Mouse (Mus musculus): ENCODE measurements at regions not wholly inside any gene's neighbourhood (a gene's known extent, or its start where the extent isn't known, plus 50 kb on each side); places are given as distances from the start of the nearest gene placed in this dataset.
"Not testable (repeated sequence)": the region's sequence is repeated elsewhere in the genome, so short reads cannot be mapped to it uniquely, and the experiment has no call there.

DNA sequence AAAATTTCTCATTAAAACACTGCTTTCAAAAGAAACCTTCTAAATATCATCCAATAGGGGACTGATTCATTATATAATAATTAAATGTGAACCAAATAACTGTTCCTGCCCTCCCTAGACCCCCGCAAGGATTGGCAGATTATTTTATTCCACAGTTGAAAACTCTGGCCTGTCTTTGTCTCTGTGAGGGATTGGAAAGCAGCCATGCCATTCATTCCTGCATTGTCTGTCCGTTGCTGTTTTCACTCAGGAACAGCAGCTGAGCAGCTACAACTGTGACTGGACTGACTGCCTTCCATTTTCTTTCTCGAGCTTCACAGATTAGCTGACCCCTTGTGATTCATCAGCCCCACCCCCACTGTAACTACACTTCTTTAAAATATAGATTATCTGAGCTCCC, 807.6 kb upstream of the Olfr1507 start:
- H3K36me3 ChIP-seq; H3K27ac ChIP-seq; H3K9me3 ChIP-seq; H3K4me3 ChIP-seq (replicated peaks); H3K9ac ChIP-seq (replicated peaks); H3K27me3 ChIP-seq; H3K4me1 ChIP-seq (replicated peaks); ATAC-seq (ENCODE audit: insufficient number of reproducible peaks, insufficient read depth, low FRiP score, low TSS enrichment, low read depth); H3K4me2 ChIP-seq: not testable (repeated sequence)
- WGBS = no CpG with 5 or more reads among the region's 3 CpGs

- H3K27ac ChIP-seq; H3K4me2 ChIP-seq; H3K4me3 ChIP-seq (replicated peaks); H3K36me3 ChIP-seq; ATAC-seq (ENCODE audit: insufficient number of reproducible peaks, insufficient read depth, low FRiP score, low TSS enrichment, low read depth); H3K9me3 ChIP-seq; H3K9ac ChIP-seq (replicated peaks); H3K27me3 ChIP-seq; H3K4me1 ChIP-seq (replicated peaks): not testable (repeated sequence)
- no CpG with 5 or more reads among the region's 3 CpGs for WGBS
Measured at GRCm38 (mm10) chr14:53302491-53302829, 806.9 kb upstream of the Olfr1507 start.

DNA sequence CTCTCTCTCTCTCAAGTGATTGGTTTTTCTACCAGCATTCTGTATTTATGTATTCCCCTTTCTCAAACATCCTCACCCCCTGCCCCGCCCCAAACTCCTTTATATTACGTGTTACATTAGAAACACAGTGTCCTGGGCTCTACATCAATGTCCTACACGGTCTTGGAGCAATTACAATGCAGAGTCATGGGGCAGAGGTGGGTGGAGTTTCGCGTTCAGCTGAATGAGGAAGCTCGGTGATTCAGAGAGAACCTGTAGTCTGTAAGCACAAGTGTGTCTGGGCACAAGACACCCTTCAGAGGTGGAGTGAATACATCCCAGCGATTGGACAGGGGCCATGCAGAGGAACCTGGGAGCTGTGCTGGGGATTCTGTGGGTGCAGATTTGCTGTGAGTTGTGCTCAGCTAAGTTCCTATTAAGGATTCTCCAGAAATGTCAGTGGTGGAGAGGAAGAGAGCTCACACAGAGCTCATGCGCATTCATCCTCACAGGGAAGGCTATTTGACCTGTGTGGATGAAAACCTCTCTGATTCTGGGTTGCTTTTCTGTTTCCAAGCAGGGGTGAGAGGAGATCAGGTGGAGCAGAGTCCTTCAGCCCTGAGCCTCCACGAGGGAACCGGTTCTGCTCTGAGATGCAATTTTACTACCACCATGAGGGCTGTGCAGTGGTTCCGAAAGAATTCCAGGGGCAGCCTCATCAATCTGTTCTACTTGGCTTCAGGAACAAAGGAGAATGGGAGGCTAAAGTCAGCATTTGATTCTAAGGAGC, 806.4 kb upstream of the Olfr1507 start:
- WGBS = no CpG with 5 or more reads among the region's 11 CpGs

DNA sequence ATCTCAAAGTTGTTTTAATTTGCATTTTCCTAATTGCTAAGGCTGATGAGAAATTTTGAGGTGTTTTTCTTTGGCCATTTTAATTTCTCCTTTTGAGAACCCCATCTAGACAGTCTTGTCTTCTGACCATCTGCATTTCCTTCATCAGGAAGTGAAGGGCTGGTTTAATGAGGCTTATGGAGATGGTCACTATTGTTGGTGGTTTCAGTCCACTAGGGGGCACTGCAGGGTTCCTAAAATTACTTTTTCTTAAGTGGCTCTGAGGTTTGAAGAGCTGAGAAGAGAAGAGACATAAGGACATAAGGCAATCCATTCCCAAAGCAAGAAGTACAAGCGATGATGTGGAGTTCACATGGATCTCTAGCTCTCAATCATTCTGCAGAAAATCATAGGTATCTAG, 805.6 kb upstream of the Olfr1507 start:
- not testable (repeated sequence) for H3K27me3 ChIP-seq; ATAC-seq (ENCODE audit: insufficient number of reproducible peaks, insufficient read depth, low FRiP score, low TSS enrichment, low read depth)
- 62% methylated on average over 1 of the region's 1 CpGs for WGBS

More for the DNA sequence above, 806.4 kb upstream of the Olfr1507 start:
- not testable (repeated sequence) for H3K4me1 ChIP-seq (replicated peaks); H3K4me2 ChIP-seq; H3K9ac ChIP-seq (replicated peaks); H3K36me3 ChIP-seq; H3K27me3 ChIP-seq; ATAC-seq (ENCODE audit: insufficient number of reproducible peaks, insufficient read depth, low FRiP score, low TSS enrichment, low read depth); H3K27ac ChIP-seq; H3K9me3 ChIP-seq; H3K4me3 ChIP-seq (replicated peaks)

DNA sequence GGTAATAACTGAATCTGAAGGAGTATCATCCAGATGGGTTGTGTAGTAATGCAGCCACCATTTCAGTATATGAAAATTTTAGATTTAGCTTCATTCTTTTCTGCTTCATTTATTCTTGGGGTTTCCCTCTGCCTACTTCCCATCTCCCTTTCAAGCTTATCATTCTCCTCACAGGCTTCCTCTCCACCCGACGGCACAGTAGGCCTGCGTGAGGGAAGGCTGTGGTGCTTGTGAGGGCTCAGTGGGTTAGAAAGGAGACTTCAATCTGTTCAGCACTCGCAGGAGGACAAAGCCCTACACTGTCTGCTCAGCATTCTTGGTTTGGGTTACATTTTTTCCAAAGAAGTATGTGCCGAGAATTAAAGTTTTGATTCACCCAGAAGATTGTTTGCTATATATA, 804.2 kb upstream of the Olfr1507 start:
- H3K9ac ChIP-seq (replicated peaks); H3K4me2 ChIP-seq; H3K36me3 ChIP-seq; H3K4me1 ChIP-seq (replicated peaks); ATAC-seq (ENCODE audit: insufficient number of reproducible peaks, insufficient read depth, low FRiP score, low TSS enrichment, low read depth); H3K27ac ChIP-seq; H3K27me3 ChIP-seq; H3K4me3 ChIP-seq (replicated peaks); H3K9me3 ChIP-seq: not testable (repeated sequence)
- no CpG with 5 or more reads among the region's 5 CpGs for WGBS

More for the DNA sequence above, 805.6 kb upstream of the Olfr1507 start:
- not testable (repeated sequence) for H3K36me3 ChIP-seq; H3K4me2 ChIP-seq; H3K27ac ChIP-seq; H3K9me3 ChIP-seq; H3K9ac ChIP-seq (replicated peaks); H3K4me3 ChIP-seq (replicated peaks); H3K4me1 ChIP-seq (replicated peaks)

DNA sequence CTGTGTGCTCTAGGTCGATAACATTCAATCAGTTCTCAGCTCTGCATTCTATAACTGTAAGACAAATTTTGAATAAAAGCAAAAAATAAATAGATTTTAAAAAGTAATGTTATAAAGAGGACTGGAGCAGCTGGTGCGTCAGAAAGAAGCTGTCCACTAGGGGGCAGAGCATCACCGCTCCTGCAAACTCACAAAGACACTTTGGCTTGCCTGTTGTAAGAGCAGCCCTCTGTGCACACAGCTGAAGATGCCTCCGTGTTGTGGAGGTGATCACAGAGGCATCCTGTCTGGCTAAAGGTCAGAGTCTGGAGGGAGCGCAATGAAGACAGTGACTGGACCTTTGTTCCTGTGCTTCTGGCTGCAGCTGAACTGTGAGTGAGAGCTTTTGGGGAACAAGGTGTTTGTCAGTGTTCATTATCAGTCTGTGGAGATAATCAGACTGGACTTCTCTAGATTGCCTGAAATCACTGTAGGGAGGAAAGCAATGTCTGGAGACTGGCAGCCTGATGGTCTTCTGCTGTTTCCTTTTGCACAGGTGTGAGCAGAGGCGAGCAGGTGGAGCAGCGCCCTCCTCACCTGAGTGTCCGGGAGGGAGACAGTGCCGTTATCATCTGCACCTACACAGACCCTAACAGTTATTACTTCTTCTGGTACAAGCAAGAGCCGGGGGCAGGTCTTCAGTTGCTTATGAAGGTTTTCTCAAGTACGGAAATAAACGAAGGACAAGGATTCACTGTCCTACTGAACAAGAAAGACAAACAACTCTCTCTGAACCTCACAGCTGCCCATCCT, 788.0 kb upstream of the Olfr1507 start:
- H3K27me3 ChIP-seq, H3K9me3 ChIP-seq: not testable (repeated sequence)
- no CpG with 5 or more reads among the region's 12 CpGs for WGBS

GRCm38 (mm10) chr14:53273218-53273617, 777.7 kb upstream of the Olfr1507 start:
- not testable (repeated sequence) for H3K4me2 ChIP-seq; H3K27ac ChIP-seq; H3K4me3 ChIP-seq (replicated peaks); H3K9ac ChIP-seq (replicated peaks); H3K27me3 ChIP-seq; ATAC-seq (ENCODE audit: insufficient number of reproducible peaks, insufficient read depth, low FRiP score, low TSS enrichment, low read depth); H3K4me1 ChIP-seq (replicated peaks); H3K9me3 ChIP-seq; H3K36me3 ChIP-seq
- 100% methylated on average over 2 of the region's 4 CpGs for WGBS

More for the DNA sequence above, 788.0 kb upstream of the Olfr1507 start:
- not testable (repeated sequence) for H3K9ac ChIP-seq (replicated peaks); H3K4me3 ChIP-seq (replicated peaks); H3K27ac ChIP-seq; ATAC-seq (ENCODE audit: insufficient number of reproducible peaks, insufficient read depth, low FRiP score, low TSS enrichment, low read depth); H3K36me3 ChIP-seq; H3K4me1 ChIP-seq (replicated peaks); H3K4me2 ChIP-seq

DNA sequence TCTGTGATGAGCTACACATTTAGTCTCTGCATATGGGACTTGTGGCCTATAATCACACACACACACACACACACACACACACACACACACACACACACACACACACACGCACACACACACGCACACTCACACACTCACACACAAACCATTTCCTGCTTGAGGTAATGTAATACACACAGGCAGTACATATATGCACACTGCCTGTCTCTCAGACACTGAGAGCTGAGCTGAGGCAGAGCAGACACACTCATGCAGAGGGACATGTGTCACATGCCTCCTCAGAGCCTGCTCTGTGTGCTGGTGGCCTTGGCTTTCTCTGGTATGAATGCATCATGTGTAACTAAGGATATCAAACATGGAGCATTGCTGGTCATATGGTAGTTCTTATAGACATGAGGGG, 772.1 kb upstream of the Olfr1507 start:
- not testable (repeated sequence) for ATAC-seq (ENCODE audit: insufficient number of reproducible peaks, insufficient read depth, low FRiP score, low TSS enrichment, low read depth); H3K4me1 ChIP-seq (replicated peaks); H3K9ac ChIP-seq (replicated peaks); H3K4me3 ChIP-seq (replicated peaks); H3K4me2 ChIP-seq; H3K36me3 ChIP-seq; H3K27ac ChIP-seq; H3K27me3 ChIP-seq; H3K9me3 ChIP-seq
- no CpG with 5 or more reads among the region's 2 CpGs for WGBS

GRCm38 (mm10) chr14:53255962-53256361, 760.4 kb upstream of the Olfr1507 start:
- H3K4me3 ChIP-seq (replicated peaks); H3K36me3 ChIP-seq; H3K27me3 ChIP-seq; H3K4me2 ChIP-seq; ATAC-seq (ENCODE audit: insufficient number of reproducible peaks, insufficient read depth, low FRiP score, low TSS enrichment, low read depth); H3K9me3 ChIP-seq; H3K4me1 ChIP-seq (replicated peaks); H3K9ac ChIP-seq (replicated peaks); H3K27ac ChIP-seq: not testable (repeated sequence)
- WGBS = no CpG with 5 or more reads among the region's 3 CpGs

DNA sequence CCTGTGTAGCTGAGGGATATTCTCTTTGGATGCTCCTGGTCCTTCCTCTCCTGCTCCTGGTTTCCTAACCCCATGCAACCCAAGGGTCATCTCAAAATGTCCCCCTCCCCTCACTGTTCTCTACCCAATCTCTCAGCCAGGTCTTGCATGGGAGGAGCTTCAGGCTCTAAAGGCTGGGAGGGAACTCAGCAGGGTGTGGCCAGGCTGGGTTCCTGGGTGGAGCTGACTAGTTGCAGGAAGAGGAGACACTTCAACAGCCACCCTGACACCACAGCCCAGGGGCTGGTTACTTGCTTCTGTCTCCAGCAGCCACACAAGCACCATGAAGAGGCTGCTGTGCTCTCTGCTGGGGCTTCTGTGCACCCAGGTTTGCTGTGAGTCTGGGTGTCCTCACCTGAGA, 757.9 kb upstream of the Olfr1507 start:
- H3K4me1 ChIP-seq (replicated peaks); H3K36me3 ChIP-seq; H3K9ac ChIP-seq (replicated peaks); ATAC-seq (ENCODE audit: insufficient number of reproducible peaks, insufficient read depth, low FRiP score, low TSS enrichment, low read depth); H3K4me2 ChIP-seq; H3K27me3 ChIP-seq; H3K9me3 ChIP-seq; H3K4me3 ChIP-seq (replicated peaks); H3K27ac ChIP-seq: not testable (repeated sequence)

DNA sequence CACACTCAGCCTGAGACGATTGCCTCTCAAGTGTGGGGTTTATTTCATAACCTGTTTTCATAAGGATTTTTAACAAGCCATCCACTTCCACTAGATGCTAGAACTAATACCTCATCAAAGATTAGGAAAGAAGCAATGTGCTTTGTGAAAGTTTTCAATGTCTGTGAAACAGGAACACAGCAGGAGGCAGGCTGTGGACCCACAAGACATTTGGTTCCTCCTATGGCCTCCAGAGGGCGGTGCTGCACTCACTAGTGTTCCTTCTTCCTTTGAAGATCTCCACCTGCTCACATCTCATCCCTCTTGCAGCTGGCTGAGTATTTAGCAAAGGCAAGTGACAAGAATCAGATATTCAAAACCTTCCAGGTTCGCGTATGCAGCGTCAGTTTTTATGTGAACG, 735.6 kb upstream of the Olfr1507 start:
- ATAC-seq (ENCODE audit: insufficient number of reproducible peaks, insufficient read depth, low FRiP score, low TSS enrichment, low read depth); H3K36me3 ChIP-seq; H3K9ac ChIP-seq (replicated peaks); H3K9me3 ChIP-seq; H3K27ac ChIP-seq; H3K27me3 ChIP-seq; H3K4me3 ChIP-seq (replicated peaks); H3K4me1 ChIP-seq (replicated peaks); H3K4me2 ChIP-seq: not testable (repeated sequence)
- no CpG with 5 or more reads among the region's 6 CpGs for WGBS

DNA sequence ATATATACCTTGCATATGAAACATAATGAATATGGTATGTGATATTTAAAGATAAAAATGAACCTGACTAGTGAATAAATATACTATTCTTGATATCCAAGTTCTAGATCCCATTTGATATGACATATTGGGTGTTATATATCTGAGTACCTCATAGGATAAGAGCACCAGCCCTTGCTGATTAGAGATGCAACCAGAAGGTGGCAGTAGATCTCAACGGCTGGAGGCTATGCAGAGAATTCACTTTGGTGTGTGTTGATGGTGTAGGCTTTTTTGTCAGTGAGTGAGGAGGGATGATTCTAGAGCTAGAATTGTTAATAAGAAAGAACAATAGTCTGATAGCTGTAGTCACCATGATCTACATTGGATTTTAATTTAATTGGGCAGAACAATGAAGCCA, 729.2 kb upstream of the Olfr1507 start:
- no CpG with 5 or more reads among the region's 1 CpGs for WGBS
- H3K9ac ChIP-seq (replicated peaks); H3K4me3 ChIP-seq (replicated peaks); H3K27ac ChIP-seq; H3K9me3 ChIP-seq; H3K27me3 ChIP-seq; H3K36me3 ChIP-seq; H3K4me2 ChIP-seq; ATAC-seq (ENCODE audit: insufficient number of reproducible peaks, insufficient read depth, low FRiP score, low TSS enrichment, low read depth); H3K4me1 ChIP-seq (replicated peaks): not testable (repeated sequence)
